Mouse (Mus musculus) testis, adult 2 months (tissue): ENCODE measurements around the gene Acyp2.

Experiments used
- CTCF ChIP-seq: fragments of 200-500 bp; IDR thresholded peaks from 2 replicates; pipeline ENCODE4 v1.5.1; 2012; ENCODE audit warnings: low read depth, mild to moderate bottlenecking, inconsistent platforms, low read length, moderate library complexity; ENCODE audit not compliant: control insufficient read depth, insufficient read depth, insufficient replicate concordance
- POLR2A ChIP-seq: fragments of 200-500 bp; IDR thresholded peaks from 2 replicates; pipeline ENCODE4 v1.6.1; 2012; ENCODE audit warnings: low read depth, mild to moderate bottlenecking, inconsistent platforms, low read length, moderate library complexity; ENCODE audit not compliant: control insufficient read depth

DNA sequence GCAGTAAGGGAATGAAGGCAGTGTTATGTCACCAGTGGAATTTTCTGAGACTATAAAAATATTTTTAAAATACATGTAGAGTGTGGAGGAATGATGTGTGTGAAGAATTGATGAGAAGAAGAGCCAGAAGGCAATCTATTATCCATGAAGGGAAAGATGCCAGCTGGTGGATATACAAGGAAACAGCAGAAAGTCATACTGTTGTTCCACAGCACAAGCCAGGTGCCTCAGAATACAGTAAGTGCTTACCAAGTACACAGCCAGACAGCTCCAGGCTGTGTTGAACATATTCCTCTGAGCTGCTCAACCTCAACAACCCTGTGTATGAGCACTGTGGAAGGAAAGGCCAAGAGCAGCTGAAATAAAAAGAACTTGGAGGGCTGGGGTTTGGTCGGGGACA, 13.7 kb downstream of the Acyp2 start:
- TF ChIP-seq CTCF (no peak), POLR2A (no peak)
